Mouse (Mus musculus) spleen, adult 12 weeks (tissue): ENCODE results near the gene Aff3.

Source experiments
- DNase-seq: peaks from one replicate; pipeline ENCODE4 v3.0.0; 2022; ENCODE audit warnings: low spot score

Aff3 gene

DNA sequence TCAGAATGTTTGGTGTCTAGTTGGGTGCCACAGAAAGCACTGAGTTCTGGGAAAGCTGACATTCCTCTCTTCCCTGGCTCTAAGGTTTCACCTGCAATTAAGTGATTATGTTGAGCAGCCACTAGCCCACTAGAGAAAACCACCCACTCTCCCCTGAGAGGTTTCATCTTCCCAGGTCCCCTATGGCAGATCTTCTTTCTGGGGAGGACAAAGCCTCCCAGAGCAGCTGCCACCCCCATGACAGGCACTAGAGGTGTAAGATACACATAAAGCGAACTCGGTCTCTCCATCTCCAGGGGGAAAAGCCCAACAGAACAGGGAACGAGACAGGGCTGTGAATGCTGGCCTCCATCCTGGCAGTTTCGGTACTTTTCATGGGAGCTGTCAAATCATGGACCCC lies 492.9 kb downstream of the Aff3 start:
- DNase-seq, result no peak

DNA sequence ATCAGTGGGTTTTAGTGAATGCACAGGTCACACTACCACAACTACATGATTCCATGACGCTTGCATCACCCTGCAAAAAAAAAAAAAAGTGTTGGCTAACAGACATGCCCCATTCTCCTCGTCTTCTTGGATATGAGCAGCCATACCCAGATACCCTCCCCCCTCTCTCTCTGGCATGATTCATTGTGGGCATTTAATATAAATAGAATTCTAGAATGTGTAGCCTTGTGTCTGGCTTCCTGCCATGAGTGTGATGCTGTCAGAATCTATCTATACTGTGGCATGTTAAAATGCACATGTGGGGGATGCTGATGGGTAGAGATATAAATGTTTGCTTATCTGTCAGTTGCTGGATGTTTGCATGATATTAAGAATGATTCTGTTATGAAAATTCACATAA lies 499.1 kb downstream of the Aff3 start:
- no peak for DNase-seq

DNA sequence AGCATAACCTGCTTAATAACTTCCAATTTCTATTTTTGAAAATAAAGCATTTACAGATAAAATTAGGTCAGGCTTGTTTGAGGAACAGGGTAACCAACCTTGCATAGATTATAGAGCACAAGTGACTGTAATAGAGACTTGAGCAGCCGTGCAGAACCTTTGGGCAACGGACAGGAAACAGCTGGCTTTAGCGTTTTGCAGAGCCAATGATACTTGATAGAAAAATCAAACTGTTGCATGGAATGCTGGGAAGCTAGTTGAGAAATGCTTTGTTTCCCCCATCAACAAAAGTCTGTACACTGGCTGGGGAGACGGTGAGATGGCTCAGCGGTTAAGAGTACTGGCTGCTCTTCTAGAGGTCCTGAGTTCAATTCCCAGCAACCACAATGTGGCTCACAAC lies 514.7 kb downstream of the Aff3 start:
- no peak for DNase-seq

DNA sequence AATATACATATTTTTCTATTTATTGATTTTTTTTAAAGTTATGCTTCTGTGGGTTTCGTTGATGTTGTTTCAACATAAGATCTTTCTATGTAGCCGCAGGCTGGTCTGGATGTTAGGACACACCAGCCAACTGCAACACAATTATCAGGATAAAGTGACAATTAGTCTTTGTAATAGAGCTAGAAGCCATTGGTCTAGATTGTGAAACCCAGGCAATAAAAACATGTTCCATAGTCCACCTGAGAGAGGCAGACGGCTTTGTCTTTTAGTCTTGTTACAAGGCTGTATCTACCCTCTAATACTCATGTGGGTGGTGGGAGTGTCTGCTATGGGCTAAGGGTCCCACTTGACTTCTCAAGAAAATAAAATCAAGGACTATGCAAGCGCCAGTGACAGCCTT lies 518.7 kb downstream of the Aff3 start:
- no peak for DNase-seq

DNA sequence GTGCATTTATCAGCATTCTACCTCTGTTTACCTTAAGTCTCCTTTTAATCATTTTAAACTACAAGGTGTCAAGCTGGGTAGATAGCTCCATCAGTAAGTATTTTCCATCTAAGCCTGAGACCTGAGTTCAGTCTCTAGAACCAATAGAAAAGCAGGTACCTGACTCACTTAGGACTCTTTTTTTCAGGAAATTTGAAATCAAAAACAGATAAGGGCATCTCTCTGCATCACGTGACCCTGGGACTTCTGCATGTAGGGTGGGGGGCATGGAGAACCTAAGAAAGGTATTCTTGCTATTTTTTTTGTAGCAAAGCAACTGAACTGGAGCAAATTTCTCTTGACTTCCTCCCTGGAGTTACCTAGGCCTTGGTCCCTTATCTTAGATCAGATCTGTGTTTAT lies 523.4 kb downstream of the Aff3 start:
- no peak for DNase-seq

DNA sequence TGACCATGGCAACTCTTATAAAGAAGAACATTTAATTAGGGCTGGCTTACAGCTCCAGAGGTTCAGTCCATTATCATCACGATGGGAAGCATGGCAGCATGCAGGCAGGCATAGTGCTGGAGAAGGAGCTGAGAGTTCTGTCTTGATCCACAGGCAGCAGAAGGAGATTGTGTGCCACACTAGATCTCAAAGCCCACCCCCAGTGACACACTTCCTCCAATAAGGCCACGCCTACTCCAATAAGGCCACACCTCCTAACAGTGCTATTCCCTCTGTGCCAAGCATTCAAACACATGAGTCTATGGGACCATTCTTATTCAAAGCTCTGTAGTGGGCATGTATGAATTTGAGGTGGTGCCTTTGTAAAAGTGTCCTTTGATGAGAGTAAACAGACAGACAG lies 523.8 kb downstream of the Aff3 start:
- no peak for DNase-seq

DNA sequence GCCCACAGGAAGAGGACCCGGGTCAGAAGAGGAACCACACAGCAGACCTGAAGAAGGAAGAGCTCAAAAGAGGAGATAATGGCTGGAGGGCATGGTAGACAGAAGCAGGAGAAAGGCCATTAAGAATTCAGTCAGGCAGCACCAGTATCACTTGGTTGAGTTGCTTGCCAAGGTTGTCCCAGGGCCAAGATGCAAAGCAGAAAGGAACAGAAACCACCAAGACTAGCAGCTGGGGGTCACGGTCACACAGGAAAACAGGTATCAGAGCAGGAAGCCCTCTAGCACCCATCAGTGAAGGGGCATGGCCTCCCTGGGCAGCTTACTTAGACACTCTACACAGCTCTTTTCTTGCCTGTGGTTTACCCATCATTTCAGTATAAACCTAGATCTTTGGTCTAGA lies 525.4 kb downstream of the Aff3 start:
- DNase-seq, result no peak

DNA sequence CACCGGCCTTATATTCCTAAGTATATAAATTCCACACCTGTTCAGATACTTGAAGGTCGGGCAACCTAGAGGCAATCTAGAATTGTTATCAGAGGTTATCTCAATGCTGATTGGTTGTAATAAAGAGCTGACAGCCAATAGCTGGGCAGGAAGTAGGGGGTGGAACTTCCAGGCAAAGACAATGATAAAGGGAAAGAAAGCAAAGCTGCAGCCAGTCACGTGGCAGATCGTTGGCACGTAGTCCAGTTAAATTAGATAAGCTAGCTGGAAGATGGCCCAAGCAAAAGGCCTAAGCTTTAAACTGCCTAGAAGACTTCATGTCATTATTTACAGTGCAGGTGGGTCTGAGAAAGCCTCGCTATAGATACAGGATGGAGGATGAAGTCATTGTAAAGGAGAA lies 531.8 kb downstream of the Aff3 start:
- no peak for DNase-seq

DNA sequence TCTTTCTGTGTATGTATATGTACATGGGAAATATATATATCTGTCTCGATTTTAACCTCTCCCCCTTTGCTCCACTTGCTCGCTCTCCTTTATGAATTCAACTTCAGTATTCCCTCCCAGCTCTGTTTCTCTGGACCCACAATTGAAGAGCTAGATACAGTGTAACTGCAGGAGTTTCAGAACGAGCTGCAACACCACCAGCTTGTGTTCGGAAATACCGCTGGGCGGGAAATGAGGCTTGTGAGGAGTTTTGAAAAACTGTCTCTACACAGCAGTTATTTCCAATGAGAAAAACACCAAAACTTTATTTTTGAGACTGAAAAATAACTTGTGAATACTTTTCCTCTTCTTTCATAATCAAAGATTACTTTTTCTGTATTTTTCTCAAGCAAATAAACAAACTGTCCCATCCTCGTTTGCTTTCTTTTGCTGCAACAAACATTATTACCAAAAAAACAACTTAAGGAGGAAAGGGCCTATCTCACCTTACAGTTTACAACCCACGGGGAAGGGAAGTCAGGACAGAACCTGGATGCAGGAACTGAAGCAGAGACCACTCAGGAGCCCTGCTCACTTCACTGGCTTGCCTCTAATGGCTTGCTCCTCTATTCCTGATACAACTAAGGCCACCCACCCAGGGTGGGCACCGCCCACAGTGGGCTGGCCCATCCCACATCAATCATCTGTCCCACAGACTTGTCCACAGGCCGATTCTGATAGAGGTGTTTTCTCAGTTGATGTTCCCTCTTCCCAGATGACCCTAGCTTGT lies 533.9 kb downstream of the Aff3 start:
- DNase-seq, result peak; percentile 55

DNA sequence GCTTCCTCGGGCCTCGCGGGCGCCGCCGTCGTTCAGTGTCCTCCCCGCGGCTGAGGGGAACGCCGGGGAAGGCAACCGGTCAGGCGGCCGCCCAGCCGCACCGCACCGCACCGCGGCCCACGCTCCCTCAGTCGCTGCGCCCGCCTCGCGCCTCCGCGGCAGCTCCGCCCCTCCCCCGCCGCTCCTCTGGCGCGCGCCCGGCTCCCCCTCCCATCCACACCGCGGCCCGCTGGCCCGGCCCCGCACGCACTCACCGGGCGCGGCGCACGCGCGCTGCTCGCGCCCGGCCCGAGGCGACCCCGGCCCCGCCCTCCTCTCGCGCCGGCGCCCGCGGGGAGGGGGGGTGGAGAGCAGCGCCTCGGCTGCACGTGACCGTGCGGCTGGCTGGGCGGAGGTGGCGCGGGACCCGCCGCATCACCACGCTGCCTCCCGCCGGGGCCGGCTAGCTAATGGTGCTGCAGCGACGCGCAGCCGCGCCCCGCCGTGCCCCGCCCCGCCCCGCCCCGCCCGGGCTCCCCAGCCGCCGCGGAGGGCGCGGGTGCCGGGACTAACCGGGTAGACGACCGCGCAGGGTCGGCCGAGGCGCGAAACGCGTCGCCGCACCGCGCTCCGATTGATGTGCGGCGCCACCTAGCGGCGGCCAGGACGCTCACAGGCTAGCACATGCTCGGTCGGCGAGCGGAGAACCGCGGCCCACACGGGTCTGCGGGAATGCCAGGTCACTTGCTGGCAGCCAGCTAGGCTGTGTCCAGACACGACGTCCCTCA lies 535.1 kb downstream of the Aff3 start, which contains the start of gene Rev1:
Gene Rev1 (minus strand): TSS at position 301 of the 767 bp plus-strand sequence.
- peak; percentile 89 for DNase-seq

DNA sequence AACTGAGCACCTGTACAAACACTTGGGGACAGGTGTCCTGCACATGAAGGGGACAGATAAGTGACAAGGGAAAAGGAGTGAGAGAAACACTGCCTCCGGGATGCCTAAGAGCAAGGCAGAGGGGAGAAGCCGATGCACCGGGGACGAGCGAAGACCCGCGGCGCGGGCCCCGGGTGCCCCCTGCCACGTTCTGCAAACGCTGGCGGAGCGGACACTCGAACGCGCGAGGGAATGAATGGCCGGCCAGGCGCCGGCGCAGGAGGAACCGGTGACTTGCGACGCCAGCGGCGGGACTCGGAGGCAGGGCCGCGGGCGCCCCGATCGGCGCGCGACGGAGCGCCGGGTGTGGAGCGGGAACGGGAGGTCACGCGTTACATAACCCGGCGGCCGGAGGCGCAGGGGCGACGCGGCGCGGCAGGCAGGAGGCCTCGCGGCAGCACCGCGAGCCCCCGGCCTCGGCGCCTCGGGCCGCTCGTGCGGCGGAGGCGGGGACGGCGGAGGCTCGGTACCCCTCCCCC lies 535.8 kb downstream of the Aff3 start:
- DNase-seq, result peak; percentile 53
